Mouse (Mus musculus): Measurements from ENCODE around the gene Frmpd4. TPM values are rescaled to one million over a fixed set of nuclear protein-coding genes. Genes with fewer than 3 reads are reported as not detected.

The Frmpd4 gene
- polyA plus RNA-seq, 1 experiment from 2014 or later, result not detected

DNA sequence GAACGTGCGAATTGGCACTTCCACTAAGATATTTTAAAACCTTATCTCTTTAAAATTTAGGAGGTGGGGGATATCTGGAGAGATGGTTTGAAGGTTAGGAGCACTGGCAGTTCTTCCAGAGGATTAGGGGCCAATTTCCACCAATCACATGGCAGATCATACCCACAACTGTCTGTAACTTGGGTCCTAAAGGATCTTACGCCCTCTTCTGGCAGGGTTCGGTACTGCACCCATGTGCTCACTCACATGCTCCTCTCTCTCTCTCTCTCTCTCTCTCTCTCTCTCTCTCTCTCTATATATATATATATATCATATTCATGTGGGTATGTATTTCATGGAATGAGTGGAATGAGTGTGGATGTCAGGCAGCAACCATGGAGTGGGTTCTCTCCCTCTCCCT is 759.7 kb downstream of the Frmpd4 start:
- no peaks in the 10 kb centered on the region for H3K9me3 ChIP-seq (replicated peaks; ENCODE audit: control insufficient read depth, low read length)
- WGBS, result 42% methylated on average over 4 of the region's 4 CpGs
- H3K9ac ChIP-seq (ENCODE audit: low read length), result no peak overlapping the region
- no peak overlapping the region for H3K27ac ChIP-seq (ENCODE audit: low read length)
- no peak for ATAC-seq (replicated peaks; ENCODE audit: extremely low read depth, insufficient read depth, low FRiP score)
- H3K36me3 ChIP-seq (ENCODE audit: control insufficient read depth, insufficient read depth), result no peaks in the 10 kb centered on the region
- no peaks in the 10 kb centered on the region for H3K4me1 ChIP-seq (ENCODE audit: control insufficient read depth, insufficient read depth, low read length)
- H3K4me3 ChIP-seq (ENCODE audit: low read length), result no peak overlapping the region
- H3K27me3 ChIP-seq (ENCODE audit: control insufficient read depth, insufficient read depth, low read length), result no peaks in the 10 kb centered on the region
- no peak overlapping the region for H3K4me2 ChIP-seq (ENCODE audit: low read depth, low read length)

DNA sequence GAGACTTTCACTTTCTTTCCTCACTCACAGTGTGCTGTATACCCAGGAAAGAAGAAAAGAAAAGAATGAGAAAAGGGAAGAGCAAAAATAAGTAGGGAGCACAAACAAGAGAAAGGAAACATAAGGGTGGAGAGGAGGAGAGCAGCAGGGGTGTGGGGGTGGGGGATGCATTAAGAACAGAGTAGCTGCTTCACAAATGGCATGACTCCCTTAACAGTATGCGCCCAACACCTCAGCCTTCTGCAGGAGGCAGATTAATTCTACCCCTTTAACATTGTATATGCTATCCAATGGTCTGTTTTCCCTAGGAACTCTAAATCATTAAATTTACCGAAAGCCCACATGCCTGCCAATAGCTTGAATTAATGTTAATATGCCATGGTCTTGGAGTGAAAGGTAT is 766.9 kb downstream of the Frmpd4 start:
- no peak overlapping the region for H3K27ac ChIP-seq (ENCODE audit: low read length)
- no peak overlapping the region for H3K4me3 ChIP-seq (ENCODE audit: low read length)
- no peaks in the 10 kb centered on the region for H3K9me3 ChIP-seq (replicated peaks; ENCODE audit: control insufficient read depth, low read length)
- 64% methylated on average over 2 of the region's 2 CpGs for WGBS
- ATAC-seq (replicated peaks; ENCODE audit: extremely low read depth, insufficient read depth, low FRiP score), result no peak
- H3K27me3 ChIP-seq (ENCODE audit: control insufficient read depth, insufficient read depth, low read length), result no peaks in the 10 kb centered on the region
- no peak overlapping the region for H3K9ac ChIP-seq (ENCODE audit: low read length)
- H3K4me1 ChIP-seq (ENCODE audit: control insufficient read depth, insufficient read depth, low read length), result no peaks in the 10 kb centered on the region
- H3K36me3 ChIP-seq (ENCODE audit: control insufficient read depth, insufficient read depth), result no peaks in the 10 kb centered on the region
- no peak overlapping the region for H3K4me2 ChIP-seq (ENCODE audit: low read depth, low read length)

DNA sequence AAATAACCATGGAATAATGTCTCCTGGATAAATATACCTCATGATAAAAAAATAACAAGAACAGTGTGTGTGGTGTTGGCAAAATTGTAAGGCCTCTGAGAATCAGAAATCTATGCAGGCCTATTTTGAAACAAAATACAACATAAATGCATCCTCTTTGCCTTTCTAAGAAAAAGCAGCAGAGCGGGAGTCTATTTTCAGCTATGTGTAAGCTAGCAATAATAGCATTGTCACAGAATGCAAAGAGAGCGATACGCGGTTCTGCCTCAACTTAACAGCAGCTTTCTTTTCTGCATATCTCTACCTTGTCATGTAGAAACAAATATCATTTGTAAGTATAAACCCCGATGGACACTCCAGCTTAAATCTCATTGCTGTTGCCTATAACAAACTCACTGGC is 768.5 kb downstream of the Frmpd4 start:
- no peaks in the 10 kb centered on the region for H3K36me3 ChIP-seq (ENCODE audit: control insufficient read depth, insufficient read depth)
- no peaks in the 10 kb centered on the region for H3K27me3 ChIP-seq (ENCODE audit: control insufficient read depth, insufficient read depth, low read length)
- no peaks in the 10 kb centered on the region for H3K9me3 ChIP-seq (replicated peaks; ENCODE audit: control insufficient read depth, low read length)
- ATAC-seq (replicated peaks; ENCODE audit: extremely low read depth, insufficient read depth, low FRiP score), result no peak
- no peaks in the 10 kb centered on the region for H3K4me1 ChIP-seq (ENCODE audit: control insufficient read depth, insufficient read depth, low read length)
- no peak overlapping the region for H3K4me3 ChIP-seq (ENCODE audit: low read length)
- no peak overlapping the region for H3K27ac ChIP-seq (ENCODE audit: low read length)
- 80% methylated on average over 5 of the region's 5 CpGs for WGBS
- H3K4me2 ChIP-seq (ENCODE audit: low read depth, low read length), result no peak overlapping the region
- no peak overlapping the region for H3K9ac ChIP-seq (ENCODE audit: low read length)

DNA sequence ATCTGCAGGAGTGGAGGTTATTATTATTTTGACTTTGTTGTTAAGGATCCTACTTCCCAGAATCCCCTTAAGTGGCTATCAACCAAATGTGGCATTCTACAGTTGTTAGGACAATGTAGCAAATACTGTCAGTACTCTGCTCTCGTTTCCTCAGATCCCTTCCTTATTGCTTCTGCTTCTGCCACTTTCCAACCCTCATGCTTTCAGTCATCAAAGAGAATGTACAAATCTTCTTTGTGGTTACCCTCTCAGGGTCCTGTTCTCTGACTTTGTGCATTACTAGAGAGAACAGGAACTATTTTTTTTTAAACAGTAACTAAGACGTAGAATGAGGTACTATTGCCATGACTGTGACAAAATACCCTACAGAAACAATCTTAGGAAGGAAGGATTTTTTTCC is 788.3 kb downstream of the Frmpd4 start:
- Histone ChIP-seq H3K9me3 (replicated peaks; ENCODE audit: control insufficient read depth, low read length) (no peaks in the 10 kb centered on the region), H3K9ac (ENCODE audit: low read length) (no peak overlapping the region), H3K36me3 (ENCODE audit: control insufficient read depth, insufficient read depth) (no peaks in the 10 kb centered on the region), H3K27ac (ENCODE audit: low read length) (no peak overlapping the region), H3K4me2 (ENCODE audit: low read depth, low read length) (no peak overlapping the region), H3K4me3 (ENCODE audit: low read length) (no peak overlapping the region), H3K27me3 (ENCODE audit: control insufficient read depth, insufficient read depth, low read length) (no peaks in the 10 kb centered on the region), H3K4me1 (ENCODE audit: control insufficient read depth, insufficient read depth, low read length) (no peaks in the 10 kb centered on the region)
- WGBS, result 77% methylated on average over 2 of the region's 2 CpGs
- ATAC-seq (replicated peaks; ENCODE audit: extremely low read depth, insufficient read depth, low FRiP score), result no peak

DNA sequence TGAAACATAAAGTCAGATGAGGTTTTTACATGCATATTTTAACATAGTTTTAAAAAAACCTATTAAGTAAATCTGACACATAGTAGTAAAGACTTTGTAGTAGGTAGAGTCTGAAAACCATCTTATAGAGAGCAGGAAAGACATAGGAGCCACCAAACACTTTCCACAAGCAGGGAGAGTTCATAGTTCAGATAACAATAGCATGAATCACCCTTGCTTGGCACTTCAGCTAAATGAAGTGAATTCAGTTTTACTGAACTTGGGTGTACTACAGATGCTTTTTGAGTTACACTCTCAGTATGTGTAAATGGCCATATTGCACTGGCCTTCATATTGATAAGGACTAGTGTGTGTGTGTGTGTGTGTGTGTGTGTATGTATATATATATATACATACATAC is 793.5 kb downstream of the Frmpd4 start:
- Histone ChIP-seq H3K9me3 (replicated peaks; ENCODE audit: control insufficient read depth, low read length) (no peaks in the 10 kb centered on the region), H3K27ac (ENCODE audit: low read length) (no peak overlapping the region), H3K9ac (ENCODE audit: low read length) (no peak overlapping the region), H3K4me2 (ENCODE audit: low read depth, low read length) (no peak overlapping the region), H3K36me3 (ENCODE audit: control insufficient read depth, insufficient read depth) (no peaks in the 10 kb centered on the region), H3K4me3 (ENCODE audit: low read length) (no peak overlapping the region), H3K4me1 (ENCODE audit: control insufficient read depth, insufficient read depth, low read length) (no peaks in the 10 kb centered on the region), H3K27me3 (ENCODE audit: control insufficient read depth, insufficient read depth, low read length) (no peaks in the 10 kb centered on the region)
- no peak for ATAC-seq (replicated peaks; ENCODE audit: extremely low read depth, insufficient read depth, low FRiP score)

DNA sequence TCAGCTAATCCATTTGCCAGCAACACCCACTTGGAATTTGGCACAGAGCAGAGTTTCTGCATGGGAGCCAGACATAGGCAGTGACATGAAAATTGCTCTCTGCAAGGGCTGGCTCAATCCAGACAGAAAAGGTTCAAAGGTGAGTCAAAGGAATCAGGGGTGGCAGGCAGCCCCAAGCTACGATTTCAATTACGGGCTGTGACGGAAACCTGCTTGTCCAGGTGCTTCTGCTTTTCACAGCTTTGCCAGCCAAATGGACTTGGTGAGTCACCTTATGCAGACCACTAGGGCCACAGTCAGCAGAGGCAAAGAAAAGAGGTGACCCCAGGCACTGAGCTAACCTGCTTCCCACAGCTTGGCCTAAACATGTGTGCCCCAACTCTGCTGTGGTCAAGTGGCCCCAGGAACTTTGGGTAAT is 857.5 kb downstream of the Frmpd4 start:
- 73% methylated on average over 3 of the region's 3 CpGs for WGBS
- H3K4me1 ChIP-seq (ENCODE audit: control insufficient read depth, insufficient read depth, low read length), result no peaks in the 10 kb centered on the region
- H3K4me2 ChIP-seq (ENCODE audit: low read depth, low read length), result no peak overlapping the region
- H3K9me3 ChIP-seq (replicated peaks; ENCODE audit: control insufficient read depth, low read length), result no peaks in the 10 kb centered on the region
- no peak overlapping the region for H3K9ac ChIP-seq (ENCODE audit: low read length)
- no peak overlapping the region for H3K4me3 ChIP-seq (ENCODE audit: low read length)
- no peaks in the 10 kb centered on the region for H3K27me3 ChIP-seq (ENCODE audit: control insufficient read depth, insufficient read depth, low read length)
- H3K27ac ChIP-seq (ENCODE audit: low read length), result no peak overlapping the region
- H3K36me3 ChIP-seq (ENCODE audit: control insufficient read depth, insufficient read depth), result no peaks in the 10 kb centered on the region
- ATAC-seq (replicated peaks; ENCODE audit: extremely low read depth, insufficient read depth, low FRiP score), result no peak

DNA sequence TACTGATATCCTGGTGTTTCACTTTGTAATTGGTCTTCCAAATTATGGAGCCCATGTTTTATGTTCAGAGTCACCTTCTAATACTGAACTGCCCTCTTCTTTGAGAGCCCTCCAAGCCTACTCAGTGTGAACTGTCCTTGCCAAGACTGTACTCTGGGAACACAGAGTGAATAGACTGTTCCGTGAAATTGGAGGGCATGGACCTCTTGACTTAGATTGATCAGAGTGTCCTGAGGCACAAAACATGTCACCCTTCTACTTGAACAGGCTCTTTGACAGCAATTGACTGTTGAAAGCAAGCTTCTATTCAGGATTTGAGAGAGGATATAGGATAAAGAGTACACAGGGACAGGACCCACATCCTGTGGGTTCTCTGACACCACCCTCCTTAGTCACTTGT is 857.9 kb downstream of the Frmpd4 start:
- Histone ChIP-seq H3K27me3 (ENCODE audit: control insufficient read depth, insufficient read depth, low read length) (no peaks in the 10 kb centered on the region), H3K36me3 (ENCODE audit: control insufficient read depth, insufficient read depth) (no peaks in the 10 kb centered on the region), H3K9me3 (replicated peaks; ENCODE audit: control insufficient read depth, low read length) (no peaks in the 10 kb centered on the region), H3K4me2 (ENCODE audit: low read depth, low read length) (no peak overlapping the region), H3K27ac (ENCODE audit: low read length) (no peak overlapping the region), H3K4me1 (ENCODE audit: control insufficient read depth, insufficient read depth, low read length) (no peaks in the 10 kb centered on the region), H3K9ac (ENCODE audit: low read length) (no peak overlapping the region), H3K4me3 (ENCODE audit: low read length) (no peak overlapping the region)
- ATAC-seq (replicated peaks; ENCODE audit: extremely low read depth, insufficient read depth, low FRiP score), result no peak
- 55% methylated on average over 1 of the region's 1 CpGs for WGBS

DNA sequence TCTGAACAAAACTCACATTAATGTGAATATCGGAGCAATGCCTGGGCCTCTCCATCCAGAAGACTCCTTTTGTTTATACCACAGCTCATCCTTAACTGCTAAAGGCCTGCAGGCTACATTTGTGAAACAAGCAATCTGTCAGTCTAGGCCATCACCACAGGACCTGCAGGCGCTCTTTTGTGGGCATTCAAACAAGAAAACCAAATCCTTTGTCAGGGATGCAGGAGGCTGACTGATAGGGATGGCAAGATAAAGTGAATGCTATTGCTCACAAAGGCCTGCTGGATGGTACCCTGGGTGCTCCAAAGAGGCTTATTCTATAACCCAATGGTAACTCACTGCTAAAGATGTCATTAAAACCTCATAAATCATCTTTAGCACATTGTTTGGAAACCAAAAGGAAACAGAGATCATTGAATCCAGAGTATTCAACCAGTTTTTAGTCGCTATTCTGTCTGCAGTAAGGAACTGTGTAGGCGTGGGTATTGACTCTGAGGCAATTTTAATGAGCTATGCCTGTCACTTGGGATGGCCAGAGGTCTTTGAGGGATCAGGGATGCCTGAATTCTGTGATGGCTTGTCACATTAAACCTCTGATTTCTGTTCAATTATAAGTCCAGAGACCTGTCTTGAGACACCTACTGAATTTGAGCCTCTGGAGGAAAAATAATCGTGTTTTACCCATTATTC is 922.1 kb downstream of the Frmpd4 start:
- ATAC-seq (replicated peaks; ENCODE audit: extremely low read depth, insufficient read depth, low FRiP score), result no peak
- 58% methylated on average over 5 of the region's 5 CpGs for WGBS
- H3K27ac ChIP-seq (ENCODE audit: low read length), result no peak overlapping the region
- H3K36me3 ChIP-seq (ENCODE audit: control insufficient read depth, insufficient read depth), result no peaks in the 10 kb centered on the region
- H3K9me3 ChIP-seq (replicated peaks; ENCODE audit: control insufficient read depth, low read length), result no peaks in the 10 kb centered on the region
- H3K27me3 ChIP-seq (ENCODE audit: control insufficient read depth, insufficient read depth, low read length), result no peaks in the 10 kb centered on the region
- H3K9ac ChIP-seq (ENCODE audit: low read length), result no peak overlapping the region
- no peak overlapping the region for H3K4me2 ChIP-seq (ENCODE audit: low read depth, low read length)
- no peak overlapping the region for H3K4me3 ChIP-seq (ENCODE audit: low read length)
- H3K4me1 ChIP-seq (ENCODE audit: control insufficient read depth, insufficient read depth, low read length), result no peaks in the 10 kb centered on the region

DNA sequence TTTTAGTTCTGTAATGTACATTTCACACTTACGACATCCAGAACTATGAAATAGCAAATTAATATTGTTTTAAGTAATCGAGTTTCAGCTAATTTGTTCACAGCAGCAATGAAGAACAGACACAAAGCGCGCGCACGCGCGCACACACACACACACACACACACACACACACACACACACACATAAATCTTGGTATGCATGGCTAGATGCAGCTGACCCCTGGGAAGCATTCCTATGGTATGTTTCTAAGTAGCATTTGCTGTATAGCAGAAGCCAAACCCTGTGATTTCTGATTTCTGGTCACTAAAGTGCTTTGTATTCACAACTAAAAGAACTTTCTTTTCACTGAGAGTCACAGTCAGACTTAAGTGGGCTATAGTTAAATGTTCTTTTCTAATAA is 922.8 kb downstream of the Frmpd4 start:
- H3K27ac ChIP-seq (ENCODE audit: low read length), result no peak overlapping the region
- H3K36me3 ChIP-seq (ENCODE audit: control insufficient read depth, insufficient read depth), result no peaks in the 10 kb centered on the region
- ATAC-seq (replicated peaks; ENCODE audit: extremely low read depth, insufficient read depth, low FRiP score), result no peak
- H3K9ac ChIP-seq (ENCODE audit: low read length), result no peak overlapping the region
- H3K4me1 ChIP-seq (ENCODE audit: control insufficient read depth, insufficient read depth, low read length), result no peaks in the 10 kb centered on the region
- H3K4me3 ChIP-seq (ENCODE audit: low read length), result no peak overlapping the region
- 89% methylated on average over 8 of the region's 8 CpGs for WGBS
- H3K4me2 ChIP-seq (ENCODE audit: low read depth, low read length), result no peak overlapping the region
- no peaks in the 10 kb centered on the region for H3K27me3 ChIP-seq (ENCODE audit: control insufficient read depth, insufficient read depth, low read length)
- H3K9me3 ChIP-seq (replicated peaks; ENCODE audit: control insufficient read depth, low read length), result no peaks in the 10 kb centered on the region
